Mouse (Mus musculus): ENCODE data around the gene Tfrc.

Tfrc gene

GRCm38 (mm10) chr16:32650461-32650860 lies 41.7 kb downstream of the Tfrc start:
- DNase-seq (ENCODE audit: low read depth, low spot score) = no peak

- no peak for DNase-seq (ENCODE audit: low read depth, low spot score)
Observed at GRCm38 (mm10) chr16:32650974-32651618, 42.4 kb downstream of the Tfrc start.

GRCm38 (mm10) chr16:32654071-32654733 lies 45.5 kb downstream of the Tfrc start:
- no peak for DNase-seq (ENCODE audit: low read depth, low spot score)

GRCm38 (mm10) chr16:32655534-32655933 lies 46.8 kb downstream of the Tfrc start:
- no peak for DNase-seq (ENCODE audit: low read depth, low spot score)

- DNase-seq (ENCODE audit: low read depth, low spot score) = no peak
Observed at GRCm38 (mm10) chr16:32656321-32656720, 47.6 kb downstream of the Tfrc start.

- DNase-seq (ENCODE audit: low read depth, low spot score) = no peak
Observed at GRCm38 (mm10) chr16:32656794-32657193, 48.1 kb downstream of the Tfrc start.

GRCm38 (mm10) chr16:32657498-32658250 lies 49.0 kb downstream of the Tfrc start:
- peak; percentile 90 for DNase-seq (ENCODE audit: low read depth, low spot score)

GRCm38 (mm10) chr16:32658743-32659171 lies 50.0 kb downstream of the Tfrc start:
- DNase-seq (ENCODE audit: low read depth, low spot score) = no peak

GRCm38 (mm10) chr16:32659385-32659784 lies 50.7 kb downstream of the Tfrc start:
- DNase-seq (ENCODE audit: low read depth, low spot score) = peak; percentile 89

- DNase-seq (ENCODE audit: low read depth, low spot score) = no peak
Observed at GRCm38 (mm10) chr16:32660095-32660494, 51.4 kb downstream of the Tfrc start.

- peak; percentile 93 for DNase-seq (ENCODE audit: low read depth, low spot score)
Observed at GRCm38 (mm10) chr16:32660557-32661321, 52.0 kb downstream of the Tfrc start.

GRCm38 (mm10) chr16:32661493-32661921 lies 52.8 kb downstream of the Tfrc start:
- no peak for DNase-seq (ENCODE audit: low read depth, low spot score)

- DNase-seq (ENCODE audit: low read depth, low spot score) = no peak
Observed at GRCm38 (mm10) chr16:32662372-32662771, 53.7 kb downstream of the Tfrc start.

GRCm38 (mm10) chr16:32663231-32663858 lies 54.6 kb downstream of the Tfrc start:
- DNase-seq (ENCODE audit: low read depth, low spot score) = no peak

GRCm38 (mm10) chr16:32664211-32664610 lies 55.5 kb downstream of the Tfrc start:
- DNase-seq (ENCODE audit: low read depth, low spot score) = no peak

- no peak for DNase-seq (ENCODE audit: low read depth, low spot score)
Observed at GRCm38 (mm10) chr16:32665851-32666665, 57.3 kb downstream of the Tfrc start.

- no peak for DNase-seq (ENCODE audit: low read depth, low spot score)
Observed at GRCm38 (mm10) chr16:32666671-32667551, 58.2 kb downstream of the Tfrc start.

GRCm38 (mm10) chr16:32667552-32667872 lies 58.8 kb downstream of the Tfrc start:
- DNase-seq (ENCODE audit: low read depth, low spot score) = peak; percentile 82

- no peak for DNase-seq (ENCODE audit: low read depth, low spot score)
Observed at GRCm38 (mm10) chr16:32668030-32668429, 59.3 kb downstream of the Tfrc start.

GRCm38 (mm10) chr16:32668472-32668871 lies 59.8 kb downstream of the Tfrc start:
- DNase-seq (ENCODE audit: low read depth, low spot score) = no peak
